19 mouse cellular contexts compared by ENCODE assay signal in genomic region chr15:56248731-56249130, GRCm38 (mm10).
DNase-seq lines count a peak whose midpoint lies in the region; TF ChIP-seq lines count a peak whose summit lies in the region.
"Had no signal": no experiment of that assay in that cellular context is flagged by ENCODE, and none has a peak within 500 bp of the region (broad histone marks: within the 10 kb centered on the region; RNA-seq: fewer than 3 reads in every experiment).

No protein-coding gene starts in this region.

- WGBS in lung, adult 2 months: 59% methylated on average over 1 of the region's 1 CpGs

- no peak for TF ChIP-seq CTCF in lung, adult 2 months (IDR thresholded peaks at IDR 0.05; ENCODE audit: insufficient read depth, low read length)

- no peaks in the 10 kb centered on the region; the same call in 1 of the 2 replicates for H3K4me1 ChIP-seq in lung, adult 2 months (ENCODE audit: control insufficient read depth, insufficient read depth, low read length)

- DNase-seq in 3T3-L1 (ENCODE audit: low read depth, low spot score) (peak; percentile 51), 416B (ENCODE audit: low read depth) (peak; percentile 0)
- peak; percentile 81 for DNase-seq in Muller cell, postnatal 12 days (ENCODE audit: inconsistent ontology term)
- DNase-seq in lung, postnatal 36 days: no peak
- DNase-seq in lung, postnatal 4 days: no peak
- DNase-seq in lung, adult 2 months: no peak
- DNase-seq: adrenal gland, adult 2 months; adrenal gland, adult 8-10 months; adrenal gland, postnatal 10 days; adrenal gland, postnatal 14 days; adrenal gland, postnatal 25 days; adrenal gland, postnatal 36 days; B cell, adult 2 months; cerebellum, adult 11 months; cerebellum, adult 11-12 months; cerebellum, adult 18-20 months; cerebellum, adult 2 months; cerebellum, adult 8-10 months; cerebellum, adult 9-10 months had no signal

- TF ChIP-seq POLR2A in lung, adult 2 months (IDR thresholded peaks at IDR 0.05; ENCODE audit: borderline replicate concordance, extremely low read depth, low read depth, low read length): no peak

- H3K4me3 ChIP-seq in lung, adult 2 months (replicated peaks; ENCODE audit: extremely low read depth, low read depth, low read length): no peak overlapping the region

Comparison
In these comparisons a context has a peak if more than half of its experiments do, and no peak if none do; other contexts are left out.
1. DNase-seq: peak in 3T3-L1 (single experiment), 416B (single experiment) and Muller cell, postnatal 12 days (single experiment); none in lung, postnatal 36 days (single experiment), lung, postnatal 4 days (0 of 2) and lung, adult 2 months (single experiment).